Mouse (Mus musculus) myocyte (in vitro differentiated cells): ENCODE results near the gene Epha4. TPM values are rescaled to one million over a fixed set of nuclear protein-coding genes. Genes with fewer than 3 reads are reported as not detected.

Source experiments
- H3K27me3 ChIP-seq: one replicate; pipeline ENCODE4 v1.6.1; 2011; ENCODE audit not compliant: control insufficient read depth, insufficient read depth, insufficient read length
- H3K36me3 ChIP-seq: one replicate; pipeline ENCODE4 v1.6.1; 2011; ENCODE audit not compliant: control insufficient read depth, insufficient read depth
- H3K4me2 ChIP-seq: one replicate; pipeline ENCODE4 v1.6.1; 2011; ENCODE audit warnings: low read depth, control low read depth
- H3K4me3 ChIP-seq: one replicate; pipeline ENCODE4 v1.5.1; 2011; ENCODE audit warnings: mild to moderate bottlenecking, control low read depth, moderate library complexity
- H3K79me2 ChIP-seq: one replicate; pipeline ENCODE4 v1.6.1; 2011; ENCODE audit not compliant: control insufficient read depth, insufficient read depth
- H3ac ChIP-seq: one replicate; pipeline ENCODE4 v1.6.1; 2011; ENCODE audit not compliant: control insufficient read depth, insufficient read length
- CEBPB ChIP-seq: IDR thresholded peaks from 2 replicates; pipeline ENCODE4 v1.6.1; 2011; ENCODE audit warnings: mild to moderate bottlenecking, moderate library complexity; ENCODE audit not compliant: poor library complexity, insufficient read depth, severe bottlenecking
- E2F4 ChIP-seq: IDR thresholded peaks from one replicate; pipeline ENCODE4 v1.6.1; 2011; ENCODE audit warnings: mild to moderate bottlenecking, control low read depth, moderate library complexity; ENCODE audit not compliant: insufficient read depth
- MAX ChIP-seq: IDR thresholded peaks from one replicate; pipeline ENCODE4 v1.6.1; 2011; ENCODE audit warnings: low read depth, mild to moderate bottlenecking, control low read depth
- MYOD1 ChIP-seq, 3 experiments: IDR thresholded peaks; one replicate each; pipeline ENCODE4 v1.6.1; 2011; ENCODE audit warnings: control low read depth in 2 of 3, low read depth in 2 of 3, mild to moderate bottlenecking in 2 of 3, moderate library complexity in 1 of 3; ENCODE audit not compliant: insufficient read length in 2 of 3, control insufficient read depth in 1 of 3
- MYOG ChIP-seq, 3 experiments: IDR thresholded peaks; one replicate each; pipeline ENCODE4 v1.6.1; 2011; ENCODE audit warnings: control low read depth in 2 of 3, low read depth in 2 of 3, mild to moderate bottlenecking in 2 of 3; ENCODE audit not compliant: insufficient read length in 2 of 3, control insufficient read depth in 1 of 3, insufficient read depth in 1 of 3
- POLR2A ChIP-seq: IDR thresholded peaks from one replicate; pipeline ENCODE4 v1.6.1; 2011; ENCODE audit warnings: low read depth, mild to moderate bottlenecking, control low read depth, moderate library complexity; ENCODE audit not compliant: insufficient read length
- POLR2AphosphoS2 ChIP-seq: IDR thresholded peaks from one replicate; pipeline ENCODE4 v1.6.1; 2011; ENCODE audit warnings: low read depth, control low read depth; ENCODE audit not compliant: insufficient read length
- REST ChIP-seq: IDR thresholded peaks from one replicate; pipeline ENCODE4 v1.6.1; 2011; ENCODE audit warnings: mild to moderate bottlenecking, control low read depth, moderate library complexity; ENCODE audit not compliant: insufficient read depth, insufficient read length
- SRF ChIP-seq: IDR thresholded peaks from one replicate; pipeline ENCODE4 v1.6.1; 2011; ENCODE audit warnings: low read depth; ENCODE audit not compliant: control insufficient read depth, insufficient read length
- TCF12 ChIP-seq: IDR thresholded peaks from one replicate; pipeline ENCODE4 v1.6.1; 2011; ENCODE audit warnings: mild to moderate bottlenecking, control low read depth; ENCODE audit not compliant: poor library complexity, insufficient read depth, severe bottlenecking
- TCF3 ChIP-seq: IDR thresholded peaks from one replicate; pipeline ENCODE4 v1.6.1; 2011; ENCODE audit warnings: low read depth, control low read depth; ENCODE audit not compliant: insufficient read length
- USF1 ChIP-seq: IDR thresholded peaks from one replicate; pipeline ENCODE4 v1.6.1; 2011; ENCODE audit warnings: low read depth, mild to moderate bottlenecking, control low read depth, moderate library complexity
- polyA plus RNA-seq: library from polyadenylated mRNA; unstranded; fragments of >200 nt; fragmentation: generic; extraction: Trizol; gene quantifications from one replicate; pipeline ENCODE4 v1.2.1, GENCODE M21; 2012; ENCODE audit warnings: missing spikeins

Gene Epha4
- polyA plus RNA-seq, 1 experiment, result 0.29 TPM

GRCm38 (mm10) chr1:77495790-77496158, 19.1 kb downstream of the Epha4 start:
- Histone ChIP-seq H3K4me2 (no peak overlapping the region), H3K27me3 (no peaks in the 10 kb centered on the region), H3K79me2 (no peaks in the 10 kb centered on the region), H3ac (no peak overlapping the region), H3K4me3 (no peak overlapping the region), H3K36me3 (no peaks in the 10 kb centered on the region)
- TF ChIP-seq TCF3 (no peak), MYOG (IDR thresholded peaks at IDR 0.05; ENCODE audit: control insufficient read depth in 1 of 3, insufficient read depth in 1 of 3, insufficient read length in 2 of 3, low read depth in 2 of 3) (no peak), POLR2A (no peak), E2F4 (no peak), CEBPB (no peak), REST (no peak), MYOD1 (IDR thresholded peaks at IDR 0.05; ENCODE audit: control insufficient read depth in 1 of 3, insufficient read length in 2 of 3, low read depth in 2 of 3) (no peak), USF1 (no peak), MAX (no peak), SRF (no peak), POLR2AphosphoS2 (no peak), TCF12 (no peak)

- Histone ChIP-seq H3K27me3 (no peaks in the 10 kb centered on the region), H3K36me3 (no peaks in the 10 kb centered on the region), H3K79me2 (no peaks in the 10 kb centered on the region), H3ac (no peak overlapping the region), H3K4me2 (no peak overlapping the region), H3K4me3 (no peak overlapping the region)
- TF ChIP-seq TCF12, result no peak
- no peak for TF ChIP-seq SRF
- no peak for TF ChIP-seq CEBPB
- no peak for TF ChIP-seq MYOG (IDR thresholded peaks at IDR 0.05; ENCODE audit: control insufficient read depth in 1 of 3, insufficient read depth in 1 of 3, insufficient read length in 2 of 3, low read depth in 2 of 3)
- no peak for TF ChIP-seq MYOD1 (IDR thresholded peaks at IDR 0.05; ENCODE audit: control insufficient read depth in 1 of 3, insufficient read length in 2 of 3, low read depth in 2 of 3)
- TF ChIP-seq MAX, result no peak
- no peak for TF ChIP-seq TCF3
- no peak for TF ChIP-seq USF1
- TF ChIP-seq E2F4, result no peak
Observed at GRCm38 (mm10) chr1:77495030-77495789, 19.7 kb downstream of the Epha4 start.

DNA sequence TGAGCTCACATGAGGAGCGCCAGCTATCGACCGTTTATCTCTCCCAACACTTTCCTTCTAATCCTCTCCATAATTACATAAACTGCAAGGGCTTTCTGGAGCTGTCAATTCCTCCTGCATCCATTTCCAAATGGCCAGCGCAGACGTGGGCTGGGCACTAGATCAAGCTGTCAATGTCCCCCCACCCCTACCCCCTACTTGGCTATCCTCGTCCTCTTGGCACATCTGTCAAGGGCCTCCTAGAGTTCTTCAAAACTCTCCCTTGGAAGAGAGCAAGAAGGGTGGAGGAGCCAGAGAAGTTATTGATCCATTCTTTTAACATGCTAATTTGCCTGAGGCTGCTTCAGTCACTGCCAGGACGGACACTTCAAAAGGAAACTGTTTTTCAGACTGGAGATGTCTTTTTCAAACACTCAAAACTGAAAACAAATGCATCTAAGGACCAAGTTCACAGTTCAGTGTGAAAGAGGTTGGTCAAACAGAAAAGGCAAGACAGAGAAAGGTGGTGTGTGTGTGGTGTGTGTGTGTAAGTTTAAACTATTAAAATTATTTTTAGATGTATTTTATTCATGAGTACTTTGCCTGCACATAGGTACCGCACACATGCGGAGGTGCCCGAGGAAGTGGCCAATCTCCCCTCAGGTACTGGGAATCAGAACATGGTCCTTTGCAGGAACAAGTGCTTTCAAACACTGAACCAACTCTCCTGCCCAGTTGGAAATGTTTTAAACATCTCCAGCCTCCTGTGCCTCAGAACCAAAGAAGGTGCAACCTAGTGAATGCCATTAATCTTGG, 20.9 kb downstream of the Epha4 start:
- no peaks in the 10 kb centered on the region for H3K27me3 ChIP-seq
- no peak for TF ChIP-seq USF1
- no peak for TF ChIP-seq SRF
- TF ChIP-seq REST, result no peak
- no peak for TF ChIP-seq MYOD1 (IDR thresholded peaks at IDR 0.05; ENCODE audit: control insufficient read depth in 1 of 3, insufficient read length in 2 of 3, low read depth in 2 of 3)
- TF ChIP-seq MYOG (IDR thresholded peaks at IDR 0.05; ENCODE audit: control insufficient read depth in 1 of 3, insufficient read depth in 1 of 3, insufficient read length in 2 of 3, low read depth in 2 of 3), result no peak
- TF ChIP-seq MAX, result no peak
- TF ChIP-seq E2F4, result no peak
- TF ChIP-seq CEBPB, result no peak
- no peak for TF ChIP-seq TCF3
- TF ChIP-seq POLR2A, result no peak
- TF ChIP-seq TCF12, result no peak
- no peak for TF ChIP-seq POLR2AphosphoS2
- no peaks in the 10 kb centered on the region for H3K79me2 ChIP-seq
- H3ac ChIP-seq, result no peak overlapping the region
- no peak overlapping the region for H3K4me2 ChIP-seq
- no peak overlapping the region for H3K4me3 ChIP-seq
- H3K36me3 ChIP-seq, result no peaks in the 10 kb centered on the region

DNA sequence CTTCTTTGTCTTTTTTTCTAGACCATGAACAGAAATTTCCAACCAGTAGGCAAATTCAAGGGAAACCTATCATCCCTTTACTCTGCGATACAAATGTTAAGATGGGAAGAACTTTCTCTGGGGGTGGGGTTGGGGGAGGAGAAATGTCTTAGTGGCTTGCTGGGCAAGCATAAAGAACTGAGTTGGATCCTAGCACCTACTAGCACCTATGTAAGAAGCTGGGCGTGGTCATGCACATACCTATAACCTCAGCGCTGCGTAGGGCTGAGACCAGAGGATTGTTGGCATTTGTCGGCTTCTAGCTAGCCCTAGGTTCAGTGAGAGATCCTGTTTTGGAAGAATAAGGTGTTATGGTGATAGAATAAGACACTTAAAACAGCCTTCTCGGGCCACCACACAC, 24.7 kb downstream of the Epha4 start:
- TF ChIP-seq MYOG (IDR thresholded peaks at IDR 0.05; ENCODE audit: control insufficient read depth in 1 of 3, insufficient read depth in 1 of 3, insufficient read length in 2 of 3, low read depth in 2 of 3), result no peak
- TF ChIP-seq POLR2A, result no peak
- TF ChIP-seq E2F4, result no peak
- no peak for TF ChIP-seq TCF3
- Histone ChIP-seq H3K27me3 (no peaks in the 10 kb centered on the region), H3ac (no peak overlapping the region), H3K4me2 (no peak overlapping the region), H3K79me2 (no peaks in the 10 kb centered on the region), H3K4me3 (no peak overlapping the region), H3K36me3 (no peaks in the 10 kb centered on the region)
